Mouse (Mus musculus) A20 (cell line): ENCODE results near the gene Rfc2.

Experiments used
- DNase-seq: peaks from one replicate; pipeline ENCODE4 v3.0.0-alpha.2; 2011; ENCODE audit warnings: low read depth, low spot score

Rfc2 gene

GRCm38 (mm10) chr5:134607121-134607520 lies 26.0 kb downstream of the Rfc2 start:
- no peak for DNase-seq

- no peak for DNase-seq
These were observed 28.9 kb downstream of the Rfc2 start for GRCm38 (mm10) chr5:134609916-134610643.

- DNase-seq = peak; percentile 85
These were observed 30.8 kb downstream of the Rfc2 start for GRCm38 (mm10) chr5:134611810-134612521.

- DNase-seq = peak; percentile 93
These were observed 32.6 kb downstream of the Rfc2 start for GRCm38 (mm10) chr5:134613727-134614126.

GRCm38 (mm10) chr5:134614296-134614695 lies 33.1 kb downstream of the Rfc2 start:
- no peak for DNase-seq

- peak; percentile 89 for DNase-seq
These were observed 33.6 kb downstream of the Rfc2 start, which contains the start of gene Lat2 for GRCm38 (mm10) chr5:134614802-134615201. Lat2 (minus strand) TSS chr5:134615025.

- no peak for DNase-seq
These were observed 34.2 kb downstream of the Rfc2 start for GRCm38 (mm10) chr5:134615380-134615779.

- peak; percentile 37 for DNase-seq
These were observed 34.6 kb downstream of the Rfc2 start for GRCm38 (mm10) chr5:134615780-134616179.

- peak; percentile 72 for DNase-seq
These were observed 35.9 kb downstream of the Rfc2 start for GRCm38 (mm10) chr5:134617071-134617470.

GRCm38 (mm10) chr5:134620457-134620856 lies 39.3 kb downstream of the Rfc2 start:
- DNase-seq = no peak

- DNase-seq = no peak
These were observed 40.0 kb downstream of the Rfc2 start for GRCm38 (mm10) chr5:134621099-134621640.

GRCm38 (mm10) chr5:134622069-134622468 lies 40.9 kb downstream of the Rfc2 start:
- no peak for DNase-seq

- no peak for DNase-seq
These were observed 48.3 kb downstream of the Rfc2 start for GRCm38 (mm10) chr5:134629508-134629907.

- no peak for DNase-seq
These were observed 49.7 kb downstream of the Rfc2 start for GRCm38 (mm10) chr5:134630835-134631234.

GRCm38 (mm10) chr5:134632841-134633240 lies 51.7 kb downstream of the Rfc2 start:
- no peak for DNase-seq

- peak; percentile 35 for DNase-seq
These were observed 56.7 kb downstream of the Rfc2 start for GRCm38 (mm10) chr5:134637820-134638367.

GRCm38 (mm10) chr5:134638461-134639268 lies 57.5 kb downstream of the Rfc2 start:
- DNase-seq = no peak

GRCm38 (mm10) chr5:134639269-134639682 lies 58.1 kb downstream of the Rfc2 start, which contains the start of gene Eif4h:
Eif4h (minus strand) TSS chr5:134639490.
- peak; percentile 98 for DNase-seq

- DNase-seq = no peak
These were observed 59.2 kb downstream of the Rfc2 start for GRCm38 (mm10) chr5:134640371-134640770.

GRCm38 (mm10) chr5:134644121-134644520 lies 63.0 kb downstream of the Rfc2 start:
- DNase-seq = no peak

GRCm38 (mm10) chr5:134644643-134645118 lies 63.5 kb downstream of the Rfc2 start:
- DNase-seq = no peak
